Mouse (Mus musculus) megakaryocyte progenitor cell, adult 5-6 weeks (primary cell): Measurements from ENCODE around the gene Txnrd3. TPM values are rescaled to one million over a fixed set of nuclear protein-coding genes. Genes with fewer than 3 reads are reported as not detected.

Experiments used
- total RNA-seq, 2 experiments: library from RNA; stranded (forward) in 1 of 2; stranded (reverse) in 1 of 2; fragments of 157-497, 149-512 nt in 1 of 2; fragments of 200-1000 nt in 1 of 2; gene quantifications; 2 replicates each; pipeline versions ENCODE4 v1.2.3 to v1.2.4; 2015 to 2017

Gene Txnrd3
- total RNA-seq, 2 experiments from 2014 or later, result 4.3 to 9.6 TPM

Other genes starting within 250 kb of the Txnrd3 start
- gene Chchd6, start 48.3 kb upstream of the Txnrd3 start, total RNA-seq (2015), result 19.3 and 19.7 TPM in 2 replicates
- 8.8 and 10.3 TPM in 2 replicates for gene Chchd6, start 48.3 kb upstream of the Txnrd3 start, total RNA-seq (2017)
- not detected in 2 replicates for gene Vmn1r40, start 63.6 kb downstream of the Txnrd3 start, total RNA-seq (2015)
- not detected in 2 replicates for gene Vmn1r40, start 63.6 kb downstream of the Txnrd3 start, total RNA-seq (2017)
- gene Vmn1r41, start 96.8 kb downstream of the Txnrd3 start, total RNA-seq (2015), result not detected in 2 replicates
- gene Vmn1r41, start 96.8 kb downstream of the Txnrd3 start, total RNA-seq (2017), result not detected in 2 replicates
- gene Vmn1r42, start 232.4 kb downstream of the Txnrd3 start, total RNA-seq (2015), result not detected in 2 replicates
- not detected in 2 replicates for gene Vmn1r42, start 232.4 kb downstream of the Txnrd3 start, total RNA-seq (2017)
- gene Vmn1r43, start 232.4 kb downstream of the Txnrd3 start, total RNA-seq (2015), result not detected in 2 replicates
- not detected in 2 replicates for gene Vmn1r43, start 232.4 kb downstream of the Txnrd3 start, total RNA-seq (2017)
- not detected in 2 replicates for gene Vmn1r44, start 239.7 kb downstream of the Txnrd3 start, total RNA-seq (2015)
- not detected in 2 replicates for gene Vmn1r44, start 239.7 kb downstream of the Txnrd3 start, total RNA-seq (2017)